Mouse (Mus musculus): Measurements from ENCODE around the gene Gm5168.
"Not testable (repeated sequence)": the region's sequence is repeated elsewhere in the genome, so short reads cannot be mapped to it uniquely, and the experiment has no call there.

Gene Gm5168

DNA sequence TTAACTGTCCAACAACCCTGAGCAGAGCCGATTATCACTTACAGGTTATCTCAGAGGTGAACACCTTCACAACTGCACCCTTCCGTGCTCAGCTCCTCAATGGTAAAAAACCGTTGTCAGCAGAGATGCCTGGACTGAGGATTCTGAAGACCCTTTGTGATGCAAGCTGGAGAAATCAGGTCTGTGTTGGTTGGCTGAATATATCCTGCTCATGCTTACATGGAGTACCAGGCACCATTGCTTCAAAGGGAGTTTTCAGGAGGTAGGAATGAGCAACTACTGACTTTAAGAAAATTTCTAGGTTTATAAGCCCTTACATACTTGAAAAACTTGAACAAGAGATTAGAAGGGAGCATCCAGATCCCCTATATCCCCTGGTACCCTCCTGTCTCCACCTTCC is at the start of gene Gm5168:
Gene Gm5168 (minus strand): TSS at position 101 of the 400 bp plus-strand sequence.
- DNase-seq (ENCODE audit: low spot score), result not testable (repeated sequence)
